Mouse (Mus musculus): ENCODE data around the gene Mdc1.

Gene Mdc1

DNA sequence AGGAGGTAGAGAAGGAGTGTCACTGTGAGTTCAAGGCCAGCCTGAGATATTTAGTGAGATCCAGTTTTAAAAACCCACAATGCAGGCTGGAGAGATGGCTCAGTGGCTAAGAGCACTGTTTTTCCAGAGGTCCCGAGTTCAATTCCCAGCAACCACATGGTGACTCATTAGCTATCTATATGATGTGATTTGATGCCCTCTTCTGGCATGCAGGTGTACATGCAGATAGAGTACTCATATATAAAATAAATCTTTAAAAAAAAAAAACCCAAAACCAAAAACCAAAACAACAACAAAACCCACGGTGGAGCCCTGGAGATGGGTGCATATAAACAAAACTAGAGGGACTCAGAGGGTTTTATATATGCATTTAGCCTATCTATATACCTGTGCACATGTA is 66.3 kb downstream of the Mdc1 start:
- in situ Hi-C loops (cut with MboI; ENCODE audit: low pct_unique_long_range_greater_than_20kb in 1 of 2, low sequenced_read_pairs in 2 of 2, unreplicated experiment in 1 of 2), result no loop called here

Data from mouse embryonic stem cell (cell line).